Mouse (Mus musculus) heart, adult 2 months (tissue): ENCODE data around the gene Ccdc62.

Experiments
- CTCF ChIP-seq: fragments of 200-600 bp; IDR thresholded peaks from 2 replicates; pipeline ENCODE4 v1.8.1; 2022; ENCODE audit warnings: antibody characterized with exemption, mild to moderate bottlenecking, moderate library complexity
- POLR2A ChIP-seq: fragments of 200-500 bp; IDR thresholded peaks from 2 replicates; pipeline ENCODE4 v1.6.1; 2011; ENCODE audit warnings: mild to moderate bottlenecking, low read depth, low read length, control low read depth; ENCODE audit not compliant: insufficient read depth

DNA sequence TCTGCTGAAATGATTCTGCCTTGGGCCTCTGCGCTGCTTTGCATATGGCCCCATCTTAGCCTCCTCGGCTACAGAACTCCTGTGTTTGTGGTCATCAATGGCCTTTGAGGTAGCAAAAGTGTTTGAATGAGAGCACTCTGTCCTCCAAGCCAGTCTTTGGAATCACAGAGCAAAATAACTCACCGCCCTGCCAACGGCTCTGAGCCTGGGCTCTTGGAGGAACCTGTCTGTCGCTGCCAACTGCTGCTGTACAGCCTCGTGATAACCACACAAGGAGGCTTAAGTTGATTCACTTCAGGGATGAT is 50.7 kb downstream of the Ccdc62 start:
- no peak for TF ChIP-seq CTCF
- no peak for TF ChIP-seq POLR2A
